Mouse (Mus musculus) myocyte (in vitro differentiated cells): ENCODE measurements at regions not wholly inside any gene's neighbourhood (a gene's known extent, or its start where the extent isn't known, plus 50 kb on each side); places are given as distances from the start of the nearest gene placed in this dataset.

ENCODE experiments used
- H3K27me3 ChIP-seq: one replicate; pipeline ENCODE4 v1.6.1; 2011; ENCODE audit not compliant: control insufficient read depth, insufficient read depth, insufficient read length
- H3K36me3 ChIP-seq: one replicate; pipeline ENCODE4 v1.6.1; 2011; ENCODE audit not compliant: control insufficient read depth, insufficient read depth
- H3K4me2 ChIP-seq: one replicate; pipeline ENCODE4 v1.6.1; 2011; ENCODE audit warnings: low read depth, control low read depth
- H3K4me3 ChIP-seq: one replicate; pipeline ENCODE4 v1.5.1; 2011; ENCODE audit warnings: mild to moderate bottlenecking, control low read depth, moderate library complexity
- H3K79me2 ChIP-seq: one replicate; pipeline ENCODE4 v1.6.1; 2011; ENCODE audit not compliant: control insufficient read depth, insufficient read depth
- H3ac ChIP-seq: one replicate; pipeline ENCODE4 v1.6.1; 2011; ENCODE audit not compliant: control insufficient read depth, insufficient read length
- CEBPB ChIP-seq: IDR thresholded peaks from 2 replicates; pipeline ENCODE4 v1.6.1; 2011; ENCODE audit warnings: mild to moderate bottlenecking, moderate library complexity; ENCODE audit not compliant: poor library complexity, insufficient read depth, severe bottlenecking
- E2F4 ChIP-seq: IDR thresholded peaks from one replicate; pipeline ENCODE4 v1.6.1; 2011; ENCODE audit warnings: mild to moderate bottlenecking, control low read depth, moderate library complexity; ENCODE audit not compliant: insufficient read depth
- MAX ChIP-seq: IDR thresholded peaks from one replicate; pipeline ENCODE4 v1.6.1; 2011; ENCODE audit warnings: low read depth, mild to moderate bottlenecking, control low read depth
- MYOD1 ChIP-seq, 3 experiments: IDR thresholded peaks; one replicate each; pipeline ENCODE4 v1.6.1; 2011; ENCODE audit warnings: control low read depth in 2 of 3, low read depth in 2 of 3, mild to moderate bottlenecking in 2 of 3, moderate library complexity in 1 of 3; ENCODE audit not compliant: insufficient read length in 2 of 3, control insufficient read depth in 1 of 3
- MYOG ChIP-seq, 3 experiments: IDR thresholded peaks; one replicate each; pipeline ENCODE4 v1.6.1; 2011; ENCODE audit warnings: control low read depth in 2 of 3, low read depth in 2 of 3, mild to moderate bottlenecking in 2 of 3; ENCODE audit not compliant: insufficient read length in 2 of 3, control insufficient read depth in 1 of 3, insufficient read depth in 1 of 3
- POLR2A ChIP-seq: IDR thresholded peaks from one replicate; pipeline ENCODE4 v1.6.1; 2011; ENCODE audit warnings: low read depth, mild to moderate bottlenecking, control low read depth, moderate library complexity; ENCODE audit not compliant: insufficient read length
- POLR2AphosphoS2 ChIP-seq: IDR thresholded peaks from one replicate; pipeline ENCODE4 v1.6.1; 2011; ENCODE audit warnings: low read depth, control low read depth; ENCODE audit not compliant: insufficient read length
- REST ChIP-seq: IDR thresholded peaks from one replicate; pipeline ENCODE4 v1.6.1; 2011; ENCODE audit warnings: mild to moderate bottlenecking, control low read depth, moderate library complexity; ENCODE audit not compliant: insufficient read depth, insufficient read length
- SRF ChIP-seq: IDR thresholded peaks from one replicate; pipeline ENCODE4 v1.6.1; 2011; ENCODE audit warnings: low read depth; ENCODE audit not compliant: control insufficient read depth, insufficient read length
- TCF12 ChIP-seq: IDR thresholded peaks from one replicate; pipeline ENCODE4 v1.6.1; 2011; ENCODE audit warnings: mild to moderate bottlenecking, control low read depth; ENCODE audit not compliant: poor library complexity, insufficient read depth, severe bottlenecking
- TCF3 ChIP-seq: IDR thresholded peaks from one replicate; pipeline ENCODE4 v1.6.1; 2011; ENCODE audit warnings: low read depth, control low read depth; ENCODE audit not compliant: insufficient read length
- USF1 ChIP-seq: IDR thresholded peaks from one replicate; pipeline ENCODE4 v1.6.1; 2011; ENCODE audit warnings: low read depth, mild to moderate bottlenecking, control low read depth, moderate library complexity

- TF ChIP-seq POLR2AphosphoS2: no peak
- no peak for TF ChIP-seq E2F4
- TF ChIP-seq POLR2A: no peak
- TF ChIP-seq USF1: no peak
- no peak for TF ChIP-seq MAX
- Histone ChIP-seq H3K79me2 (no peaks in the 10 kb centered on the region), H3ac (no peak overlapping the region), H3K27me3 (no peaks in the 10 kb centered on the region), H3K4me3 (no peak overlapping the region), H3K36me3 (no peaks in the 10 kb centered on the region), H3K4me2 (no peak overlapping the region)
Measured at GRCm38 (mm10) chr4:131272060-131272459, 327.9 kb downstream of the Matn1 start.

DNA sequence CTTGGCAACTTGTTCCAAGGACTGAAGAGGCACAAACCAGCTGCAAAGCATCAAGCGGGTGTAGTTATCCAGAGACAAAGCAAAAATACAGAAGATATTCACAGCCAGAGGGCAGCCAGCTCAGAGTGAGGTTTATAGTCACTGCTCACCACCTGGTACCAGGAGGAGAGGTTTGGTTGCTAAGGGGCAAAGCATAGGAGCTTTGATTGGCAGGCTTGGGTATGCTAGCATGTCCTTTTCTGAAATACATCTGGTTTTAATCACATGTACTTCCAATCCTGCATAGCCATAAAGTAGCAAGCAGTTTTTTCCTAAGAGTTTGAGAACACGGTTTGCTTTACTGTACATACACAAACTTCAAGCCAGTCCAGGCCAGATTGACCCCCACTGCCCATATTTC is 349.4 kb downstream of the Matn1 start:
- Histone ChIP-seq H3K4me3 (no peak overlapping the region), H3K4me2 (no peak overlapping the region), H3K36me3 (no peaks in the 10 kb centered on the region), H3K79me2 (no peaks in the 10 kb centered on the region), H3K27me3 (no peaks in the 10 kb centered on the region), H3ac (no peak overlapping the region)
- TF ChIP-seq POLR2A: no peak
- TF ChIP-seq MAX: no peak
- TF ChIP-seq E2F4: no peak
- TF ChIP-seq SRF: no peak
- no peak for TF ChIP-seq MYOG (IDR thresholded peaks at IDR 0.05; ENCODE audit: control insufficient read depth in 1 of 3, insufficient read depth in 1 of 3, insufficient read length in 2 of 3, low read depth in 2 of 3)
- no peak for TF ChIP-seq USF1
- no peak for TF ChIP-seq MYOD1 (IDR thresholded peaks at IDR 0.05; ENCODE audit: control insufficient read depth in 1 of 3, insufficient read length in 2 of 3, low read depth in 2 of 3)
- no peak for TF ChIP-seq REST
- TF ChIP-seq TCF12: no peak
- no peak for TF ChIP-seq TCF3
- TF ChIP-seq CEBPB: no peak
- TF ChIP-seq POLR2AphosphoS2: no peak

DNA sequence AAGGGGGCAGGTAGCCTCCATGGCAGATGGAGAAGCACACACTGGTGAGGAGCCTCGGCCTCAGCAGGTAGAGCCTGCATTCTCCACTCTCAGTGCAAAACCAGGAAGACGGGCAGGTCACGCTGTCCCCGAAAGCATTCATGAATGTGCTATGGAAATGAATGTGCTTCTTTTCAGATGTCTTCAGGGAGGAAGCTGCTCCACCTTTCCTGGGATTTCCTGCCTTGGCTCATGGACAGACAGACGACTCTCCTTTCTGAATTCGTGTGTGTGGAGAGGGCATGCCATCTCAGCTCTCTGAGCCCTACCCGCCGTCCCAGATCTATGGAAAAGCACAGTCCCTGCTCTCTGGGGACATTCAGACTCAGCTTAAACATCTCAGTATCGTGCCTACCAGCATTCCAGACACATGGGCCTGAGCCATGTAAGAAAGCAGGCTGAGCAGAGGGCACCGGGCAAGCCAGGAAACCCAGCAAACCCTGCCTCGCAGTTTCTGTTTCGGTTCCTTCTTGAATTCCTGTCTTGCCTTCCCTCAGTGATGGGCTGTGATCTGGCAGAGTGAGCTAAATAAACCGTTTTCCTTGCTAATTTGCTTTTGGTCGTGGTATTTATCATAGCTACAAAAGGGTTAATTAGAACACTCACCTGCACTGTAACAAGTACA is 354.0 kb downstream of the Matn1 start:
- Histone ChIP-seq H3K4me2 (no peak overlapping the region), H3K4me3 (no peak overlapping the region), H3ac (no peak overlapping the region), H3K79me2 (no peaks in the 10 kb centered on the region), H3K36me3 (no peaks in the 10 kb centered on the region), H3K27me3 (no peaks in the 10 kb centered on the region)
- no peak for TF ChIP-seq TCF3
- TF ChIP-seq REST: no peak
- no peak for TF ChIP-seq TCF12
- no peak for TF ChIP-seq USF1
- no peak for TF ChIP-seq E2F4
- no peak for TF ChIP-seq MYOG (IDR thresholded peaks at IDR 0.05; ENCODE audit: control insufficient read depth in 1 of 3, insufficient read depth in 1 of 3, insufficient read length in 2 of 3, low read depth in 2 of 3)
- no peak for TF ChIP-seq CEBPB
- no peak for TF ChIP-seq SRF
- TF ChIP-seq POLR2A: no peak
- no peak for TF ChIP-seq MYOD1 (IDR thresholded peaks at IDR 0.05; ENCODE audit: control insufficient read depth in 1 of 3, insufficient read length in 2 of 3, low read depth in 2 of 3)
- no peak for TF ChIP-seq MAX
- no peak for TF ChIP-seq POLR2AphosphoS2

DNA sequence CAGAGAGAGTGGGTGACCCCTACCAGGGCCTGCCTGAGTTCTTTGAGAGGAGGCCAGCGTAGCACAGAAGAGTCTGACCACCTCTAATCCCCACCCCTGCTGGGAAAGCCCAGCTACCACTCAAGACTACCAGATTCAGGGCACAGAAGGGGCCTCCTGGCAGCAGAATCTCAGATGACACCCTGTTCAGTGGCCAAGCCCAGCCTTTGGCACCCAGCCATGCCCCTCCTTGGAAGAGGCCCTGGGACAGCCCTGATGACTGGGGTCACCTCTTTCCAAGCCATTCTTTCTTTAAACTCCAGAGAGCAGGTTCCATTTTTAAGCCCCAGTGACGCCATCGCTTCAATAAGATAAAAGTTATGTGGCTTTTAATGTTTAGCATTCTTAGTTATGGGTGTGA is 359.8 kb downstream of the Matn1 start:
- Histone ChIP-seq H3K4me3 (no peak overlapping the region), H3K36me3 (no peaks in the 10 kb centered on the region), H3ac (no peak overlapping the region), H3K27me3 (no peaks in the 10 kb centered on the region), H3K4me2 (no peak overlapping the region), H3K79me2 (no peaks in the 10 kb centered on the region)
- no peak for TF ChIP-seq MAX
- no peak for TF ChIP-seq USF1

DNA sequence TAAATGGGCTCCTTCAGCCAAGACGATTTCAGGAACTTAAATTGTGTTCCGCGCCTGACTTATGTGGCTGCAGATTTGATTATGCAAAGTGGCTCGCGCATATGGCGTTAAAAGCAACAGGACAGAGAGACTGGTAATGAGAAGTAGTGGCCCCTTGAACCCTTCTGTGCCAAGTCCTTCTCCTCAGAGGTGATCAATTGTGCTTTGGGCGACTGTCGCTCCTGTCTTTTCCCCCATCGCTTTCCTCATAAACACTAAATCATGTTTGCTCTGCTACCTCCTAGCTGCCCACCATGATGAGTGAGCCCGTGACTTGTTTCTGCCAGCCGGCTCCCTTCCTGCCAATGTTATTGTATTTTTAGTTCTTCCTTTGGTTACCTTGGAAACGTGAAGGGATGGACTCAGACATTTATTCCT is 360.2 kb downstream of the Matn1 start:
- Histone ChIP-seq H3K36me3 (no peaks in the 10 kb centered on the region), H3K4me2 (no peak overlapping the region), H3K27me3 (no peaks in the 10 kb centered on the region), H3ac (no peak overlapping the region), H3K4me3 (no peak overlapping the region), H3K79me2 (no peaks in the 10 kb centered on the region)
- TF ChIP-seq SRF (no peak), TCF3 (no peak), MYOG (IDR thresholded peaks at IDR 0.05; ENCODE audit: control insufficient read depth in 1 of 3, insufficient read depth in 1 of 3, insufficient read length in 2 of 3, low read depth in 2 of 3) (no peak), E2F4 (no peak), CEBPB (no peak), MYOD1 (IDR thresholded peaks at IDR 0.05; ENCODE audit: control insufficient read depth in 1 of 3, insufficient read length in 2 of 3, low read depth in 2 of 3) (no peak), POLR2AphosphoS2 (no peak), POLR2A (no peak), USF1 (no peak), MAX (no peak), TCF12 (no peak), REST (no peak)
